8 mouse cellular contexts compared by ENCODE assay signal in the genomic region with DNA sequence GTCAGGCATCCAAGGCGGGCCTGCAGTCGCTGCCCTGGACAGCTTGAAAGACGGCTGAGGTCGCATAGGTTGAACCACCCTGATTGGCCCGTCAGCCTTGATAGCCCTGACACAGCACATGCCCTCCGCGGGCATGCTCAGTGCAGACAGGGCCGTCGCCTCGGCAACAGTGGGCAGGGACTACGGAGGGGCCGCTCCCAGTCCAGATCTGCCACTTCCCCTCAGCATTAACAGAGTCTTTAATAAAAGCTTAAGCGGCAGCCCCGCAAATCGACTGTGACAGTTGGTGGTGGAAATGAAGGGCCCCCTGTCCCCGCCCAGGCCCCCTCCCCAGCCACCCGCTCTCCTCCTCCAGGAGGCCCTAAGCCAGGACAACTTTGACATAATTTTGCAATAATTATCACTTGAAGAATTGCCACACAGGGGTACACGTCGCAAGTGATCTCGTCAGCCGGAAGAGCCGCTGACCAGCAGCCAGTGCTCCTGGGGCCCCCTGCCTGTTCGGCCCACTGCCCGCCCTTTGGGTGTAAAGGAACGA.
DNase-seq lines count a peak whose midpoint lies in the region; ATAC-seq and TF ChIP-seq lines count a peak whose summit lies in the region.

No protein-coding gene starts in this region.

- H3K4me3 ChIP-seq in bone marrow macrophage, adult 2 months (ENCODE audit: insufficient read depth, low read length) = peak overlapping the region; percentile 50
- H3K4me3 ChIP-seq in intestine, postnatal 0 days (ENCODE audit: low read depth, low read length) = peak overlapping the region; percentile 17; the same call in 1 of the 2 replicates
- peak overlapping the region; percentile 32 for H3K4me3 ChIP-seq in liver, postnatal 0 days (ENCODE audit: low read depth, low read length)
- H3K4me3 ChIP-seq in neural tube, embryonic 11.5 days (ENCODE audit: low read depth, low read length) = no peak overlapping the region

- no peak overlapping the region for H3K9ac ChIP-seq in intestine, postnatal 0 days (ENCODE audit: low read depth, low read length)
- H3K9ac ChIP-seq in liver, postnatal 0 days (replicated peaks) = peak overlapping the region; percentile 42
- no peak overlapping the region for H3K9ac ChIP-seq in neural tube, embryonic 11.5 days (ENCODE audit: low read length)

- H3K27ac ChIP-seq in bone marrow macrophage, adult 2 months (ENCODE audit: insufficient read depth, low read depth, low read length) = peak overlapping the region; percentile 79
- no peak overlapping the region; the same call in 1 of the 2 replicates for H3K27ac ChIP-seq in intestine, postnatal 0 days (ENCODE audit: low read depth, low read length)
- peak overlapping the region; percentile 67 for H3K27ac ChIP-seq in liver, postnatal 0 days (ENCODE audit: low read depth)
- peak overlapping the region; percentile 56 for H3K27ac ChIP-seq in neural tube, embryonic 11.5 days (ENCODE audit: low read depth, low read length)

- TF ChIP-seq CTCF in bone marrow macrophage, adult 2 months (IDR thresholded peaks at IDR 0.05; ENCODE audit: low read depth, low read length) = no peak
- TF ChIP-seq CTCF in intestine, postnatal 0 days (IDR thresholded peaks at IDR 0.05; ENCODE audit: low read depth) = no peak
- TF ChIP-seq CTCF in liver, postnatal 0 days (IDR thresholded peaks at IDR 0.05; ENCODE audit: low read depth) = no peak

- peak overlapping the region; percentile 65 for H3K4me2 ChIP-seq in intestine, postnatal 0 days (replicated peaks; ENCODE audit: low read depth)
- H3K4me2 ChIP-seq in liver, postnatal 0 days (ENCODE audit: low read depth, low read length) = peak overlapping the region; percentile 51
- H3K4me2 ChIP-seq in neural tube, embryonic 11.5 days (ENCODE audit: low read depth) = peak overlapping the region; percentile 4; the same call in 1 of the 2 replicates

- H3K36me3 ChIP-seq in intestine, postnatal 0 days (ENCODE audit: control insufficient read depth, insufficient read depth) = peaks cover 32% of the 10 kb centered on the region
- no peaks in the 10 kb centered on the region for H3K36me3 ChIP-seq in liver, postnatal 0 days (replicated peaks; ENCODE audit: insufficient read depth, low read length)
- no peaks in the 10 kb centered on the region for H3K36me3 ChIP-seq in neural tube, embryonic 11.5 days (ENCODE audit: control insufficient read depth, insufficient read depth, low read length)

- peaks cover 12% of the 10 kb centered on the region for H3K4me1 ChIP-seq in bone marrow macrophage, adult 2 months (ENCODE audit: control insufficient read depth, insufficient read depth, low read length)
- H3K4me1 ChIP-seq in intestine, postnatal 0 days (replicated peaks; ENCODE audit: control insufficient read depth, insufficient read depth, low read length) = peaks cover 8% of the 10 kb centered on the region
- peaks cover 18% of the 10 kb centered on the region for H3K4me1 ChIP-seq in liver, postnatal 0 days (ENCODE audit: insufficient read depth)
- peaks cover 17% of the 10 kb centered on the region for H3K4me1 ChIP-seq in neural tube, embryonic 11.5 days (ENCODE audit: control insufficient read depth, insufficient read depth, low read length)

- 8% methylated on average over 25 of the region's 25 CpGs for WGBS in intestine, postnatal 0 days
- 4% methylated on average over 25 of the region's 25 CpGs for WGBS in liver, postnatal 0 days (ENCODE audit: insufficient replicate concordance)
- 10% methylated on average over 25 of the region's 25 CpGs for WGBS in neural tube, embryonic 11.5 days

- H3K27me3 ChIP-seq in intestine, postnatal 0 days (replicated peaks; ENCODE audit: control insufficient read depth, insufficient read depth, low read length) = no peaks in the 10 kb centered on the region
- no peaks in the 10 kb centered on the region for H3K27me3 ChIP-seq in liver, postnatal 0 days (ENCODE audit: insufficient read depth, low read length)
- H3K27me3 ChIP-seq in neural tube, embryonic 11.5 days (ENCODE audit: control insufficient read depth, insufficient read depth, low read length) = no peaks in the 10 kb centered on the region; the same call in 1 of the 2 replicates

- TF ChIP-seq POLR2A in bone marrow macrophage, adult 2 months (IDR thresholded peaks at IDR 0.05; ENCODE audit: borderline replicate concordance, low read depth, low read length) = no peak

- no peak for TF ChIP-seq EP300 in liver, postnatal 0 days (IDR thresholded peaks at IDR 0.05; ENCODE audit: low read depth)

- no peaks in the 10 kb centered on the region for H3K9me3 ChIP-seq in intestine, postnatal 0 days (ENCODE audit: control insufficient read depth)
- no peaks in the 10 kb centered on the region for H3K9me3 ChIP-seq in liver, postnatal 0 days (ENCODE audit: low read length)
- H3K9me3 ChIP-seq in neural tube, embryonic 11.5 days (ENCODE audit: control insufficient read depth, low read length) = no peaks in the 10 kb centered on the region

- ATAC-seq in intestine, postnatal 0 days = peak; percentile 86
- ATAC-seq in liver, postnatal 0 days = peak; percentile 88
- peak; percentile 91 for ATAC-seq in neural tube, embryonic 11.5 days (ENCODE audit: insufficient read depth, low FRiP score, low TSS enrichment)

- DNase-seq in layer of hippocampus, adult 9-11 months = peak; percentile 56
- DNase-seq in layer of hippocampus, adult 8-10 months (ENCODE audit: low spot score in 2 of 2) = no peak
- peak; percentile 57 to 84 for DNase-seq in heart, adult 18-20 months
- DNase-seq in liver, postnatal 0 days = peak; percentile 80
- DNase-seq in neural tube, embryonic 11.5 days (ENCODE audit: low spot score) = peak; percentile 86
- DNase-seq in thymus, postnatal 4 days = peak; percentile 45

Comparison
In these comparisons a context has a peak if more than half of its experiments do, and no peak if none do; other contexts are left out.
1. DNase-seq: peak in layer of hippocampus, adult 9-11 months (single experiment), heart, adult 18-20 months (2 of 2), liver, postnatal 0 days (single experiment), neural tube, embryonic 11.5 days (single experiment) and thymus, postnatal 4 days (single experiment); none in layer of hippocampus, adult 8-10 months (0 of 2).
2. H3K4me2 ChIP-seq: peak in every context shown above with its lines; median percentile 65 in intestine, postnatal 0 days; 51 in liver, postnatal 0 days; 4 in neural tube, embryonic 11.5 days.
3. Peak in every context shown above with its lines, with median percentiles within 50 percentile points of each other: ATAC-seq.